Mouse (Mus musculus) ES-E14 (cell line): ENCODE data around the gene C130074G19Rik. TPM values are rescaled to one million over a fixed set of nuclear protein-coding genes. Genes with fewer than 3 reads are reported as not detected.
A peak's percentile ranks its signal among the peaks of the same experiment; 100 is the strongest.

ENCODE experiments used
- DNase-seq: peaks from one replicate; pipeline ENCODE4 v3.0.0-alpha.2; 2013; ENCODE audit warnings: low read depth, low spot score
- H3K27ac ChIP-seq: 2 replicates; pipeline ENCODE4 v1.5.1; 2012; ENCODE audit warnings: low read depth, mild to moderate bottlenecking, low read length, moderate library complexity, mixed read lengths; ENCODE audit not compliant: poor library complexity, insufficient read depth, severe bottlenecking
- H3K36me3 ChIP-seq: 2 replicates; pipeline ENCODE4 v1.6.1; 2012; ENCODE audit warnings: mild to moderate bottlenecking, low read length, moderate library complexity, mixed read lengths; ENCODE audit not compliant: control insufficient read depth, poor library complexity, insufficient read depth, severe bottlenecking
- H3K4me1 ChIP-seq, 2 experiments: fragments of 150-350 bp in 1 of 2; sonication (generic) in 1 of 2; 2 replicates each; pipeline ENCODE4 v1.6.1; 2012; ENCODE audit warnings: low read length in 2 of 2, mild to moderate bottlenecking in 1 of 2, mixed read lengths in 1 of 2; ENCODE audit not compliant: control insufficient read depth in 2 of 2, insufficient read depth in 2 of 2, poor library complexity in 1 of 2
- H3K4me3 ChIP-seq, 2 experiments: fragments of 150-350 bp in 1 of 2; sonication (generic) in 1 of 2; 2 replicates each; pipeline ENCODE4 v1.5.1; 2012; ENCODE audit warnings: low read length in 2 of 2, low read depth in 1 of 2, mild to moderate bottlenecking in 1 of 2, mixed read lengths in 1 of 2; ENCODE audit not compliant: insufficient read depth in 1 of 2, poor library complexity in 1 of 2, severe bottlenecking in 1 of 2
- H3K9ac ChIP-seq: 2 replicates; pipeline ENCODE4 v1.6.1; 2012; ENCODE audit warnings: low read depth, mild to moderate bottlenecking, low read length, mixed read lengths; ENCODE audit not compliant: poor library complexity, insufficient read depth, severe bottlenecking
- H3K9me3 ChIP-seq: fragments of 150-350 bp; sonication (generic); 2 replicates; pipeline ENCODE4 v1.6.1; 2012; ENCODE audit warnings: low read depth, mild to moderate bottlenecking, low read length; ENCODE audit not compliant: control insufficient read depth, insufficient read depth
- CHD2 ChIP-seq: IDR thresholded peaks from 2 replicates; pipeline ENCODE4 v1.6.1; 2014; ENCODE audit warnings: mild to moderate bottlenecking, low read depth, low read length, inconsistent platforms
- HCFC1 ChIP-seq: IDR thresholded peaks from 2 replicates; pipeline ENCODE4 v1.6.1; 2012; ENCODE audit warnings: low read length, inconsistent platforms, borderline replicate concordance; ENCODE audit not compliant: insufficient read depth
- MAFK ChIP-seq: IDR thresholded peaks from 2 replicates; pipeline ENCODE4 v1.6.1; 2014; ENCODE audit warnings: mild to moderate bottlenecking, low read depth, low read length, inconsistent platforms; ENCODE audit not compliant: insufficient read depth
- ZC3H11A ChIP-seq: IDR thresholded peaks from 2 replicates; pipeline ENCODE4 v1.6.1; 2012; ENCODE audit warnings: low read depth, mild to moderate bottlenecking, inconsistent platforms, low read length, borderline replicate concordance
- ZNF384 ChIP-seq: IDR thresholded peaks from 2 replicates; pipeline ENCODE4 v1.6.1; 2012; ENCODE audit warnings: low read depth, low read length, inconsistent platforms
- in situ Hi-C, 2 experiments: fragments of 600-800 bp; cut with MboI; formaldehyde crosslinking; loops; one replicate each; pipeline ENCODE4 v1.15.1; 2025; ENCODE audit warnings: low sequenced_read_pairs in 2 of 2, inconsistent platforms in 1 of 2; ENCODE audit not compliant: unreplicated experiment in 2 of 2
- total RNA-seq: library from RNA; depleted of rRNA; stranded (reverse); fragments of 300-350 nt; gene quantifications from 2 replicates; pipeline ENCODE4 v1.2.3, GENCODE M21; 2012

C130074G19Rik gene
- total RNA-seq, 1 experiment = 1.6 TPM

GRCm38 (mm10) chr1:184902886-184903285 is 19.9 kb upstream of the C130074G19Rik start:
- in situ Hi-C loops = no loop called here
- H3K27ac ChIP-seq = no peak overlapping the region; the same call in 1 of the 2 replicates
- DNase-seq = no peak
- H3K9me3 ChIP-seq = no peaks in the 10 kb centered on the region
- no peaks in the 10 kb centered on the region; the same call in 1 of the 2 replicates for H3K36me3 ChIP-seq
- no peaks in the 10 kb centered on the region for H3K4me1 ChIP-seq
- no peak overlapping the region for H3K4me3 ChIP-seq
- no peak for TF ChIP-seq ZNF384
- TF ChIP-seq ZC3H11A = no peak
- TF ChIP-seq HCFC1 = no peak
- no peak for TF ChIP-seq CHD2
- TF ChIP-seq MAFK = no peak
- no peak overlapping the region for H3K9ac ChIP-seq

DNA sequence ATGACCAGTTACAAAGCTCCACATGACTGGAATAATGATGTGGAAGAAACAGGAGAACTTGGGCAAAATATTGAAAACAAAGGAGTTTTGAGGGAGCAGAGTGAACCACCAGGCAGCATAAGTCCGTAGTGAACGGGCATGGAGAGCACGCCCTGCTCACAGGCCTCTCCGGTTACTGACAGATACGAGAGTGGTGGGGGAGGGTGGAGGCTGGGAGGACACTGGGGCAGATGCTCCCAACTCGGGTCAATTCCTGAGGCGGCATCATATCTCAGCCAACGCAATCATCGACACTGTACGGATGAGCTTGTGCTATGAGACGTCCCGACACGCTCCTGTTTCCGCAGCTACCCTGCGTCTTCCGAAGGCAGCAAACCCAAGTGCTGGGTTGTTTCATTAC is 14.3 kb upstream of the C130074G19Rik start:
- Histone ChIP-seq H3K36me3 (no peaks in the 10 kb centered on the region), H3K4me3 (no peak overlapping the region; a peak in 1 of 4 replicates), H3K27ac (no peak overlapping the region), H3K4me1 (no peaks in the 10 kb centered on the region; a peak in 1 of 4 replicates), H3K9ac (0 out of 2 replicates have a peak overlapping the region, but pooled peaks have one; percentile 1), H3K9me3 (no peaks in the 10 kb centered on the region)
- no peak for TF ChIP-seq ZNF384
- TF ChIP-seq CHD2 = no peak
- no peak for TF ChIP-seq HCFC1
- TF ChIP-seq MAFK = no peak
- TF ChIP-seq ZC3H11A = no peak
- DNase-seq = no peak
- in situ Hi-C loops = no loop called here

DNA sequence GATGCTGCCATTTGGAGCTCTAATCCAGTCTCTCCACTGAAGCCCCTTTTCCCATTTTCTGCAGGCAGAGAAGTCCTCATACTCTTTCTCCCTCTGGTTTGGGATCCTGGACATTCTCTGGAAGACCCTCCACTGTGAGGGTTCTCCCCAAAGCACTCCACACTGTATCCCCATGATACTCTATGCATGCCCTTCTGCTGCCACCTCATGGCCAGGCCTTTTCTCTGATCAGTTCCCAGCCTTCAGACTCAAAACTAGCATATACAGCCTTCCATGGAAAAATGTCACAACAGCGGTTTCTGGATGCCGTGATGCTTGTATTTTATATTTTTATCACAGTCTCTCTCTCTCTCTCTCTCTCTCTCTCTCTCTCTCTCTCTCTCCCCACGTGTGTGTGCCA is 9.0 kb upstream of the C130074G19Rik start:
- no peak for DNase-seq
- Histone ChIP-seq H3K9ac (no peak overlapping the region), H3K9me3 (no peaks in the 10 kb centered on the region), H3K4me3 (no peak overlapping the region), H3K4me1 (no peaks in the 10 kb centered on the region), H3K27ac (no peak overlapping the region), H3K36me3 (no peaks in the 10 kb centered on the region)
- in situ Hi-C loops = no loop called here
- TF ChIP-seq CHD2 = no peak

GRCm38 (mm10) chr1:184889454-184889853 is 6.4 kb upstream of the C130074G19Rik start:
- in situ Hi-C loops = no loop called here
- DNase-seq = no peak
- Histone ChIP-seq H3K4me3 (no peak overlapping the region), H3K9me3 (no peaks in the 10 kb centered on the region), H3K36me3 (no peaks in the 10 kb centered on the region), H3K27ac (no peak overlapping the region), H3K9ac (no peak overlapping the region), H3K4me1 (no peaks in the 10 kb centered on the region)
- TF ChIP-seq MAFK = no peak
- no peak for TF ChIP-seq ZNF384

GRCm38 (mm10) chr1:184886160-184886559 is 3.1 kb upstream of the C130074G19Rik start:
- Histone ChIP-seq H3K9me3 (no peaks in the 10 kb centered on the region), H3K36me3 (no peaks in the 10 kb centered on the region), H3K4me1 (no peaks in the 10 kb centered on the region), H3K4me3 (no peak overlapping the region), H3K9ac (no peak overlapping the region), H3K27ac (no peak overlapping the region)
- in situ Hi-C loops = no loop called here
- TF ChIP-seq ZC3H11A = no peak
- TF ChIP-seq MAFK = no peak
- no peak for TF ChIP-seq HCFC1
- no peak for TF ChIP-seq CHD2
- no peak for TF ChIP-seq ZNF384
- no peak for DNase-seq
